Mouse (Mus musculus): ENCODE results near the gene Tob2. TPM values are rescaled to one million over a fixed set of nuclear protein-coding genes. Genes with fewer than 3 reads are reported as not detected.

Gene Tob2
- polyA plus RNA-seq, 1 experiment from 2014 or later, result 20.9 TPM

DNA sequence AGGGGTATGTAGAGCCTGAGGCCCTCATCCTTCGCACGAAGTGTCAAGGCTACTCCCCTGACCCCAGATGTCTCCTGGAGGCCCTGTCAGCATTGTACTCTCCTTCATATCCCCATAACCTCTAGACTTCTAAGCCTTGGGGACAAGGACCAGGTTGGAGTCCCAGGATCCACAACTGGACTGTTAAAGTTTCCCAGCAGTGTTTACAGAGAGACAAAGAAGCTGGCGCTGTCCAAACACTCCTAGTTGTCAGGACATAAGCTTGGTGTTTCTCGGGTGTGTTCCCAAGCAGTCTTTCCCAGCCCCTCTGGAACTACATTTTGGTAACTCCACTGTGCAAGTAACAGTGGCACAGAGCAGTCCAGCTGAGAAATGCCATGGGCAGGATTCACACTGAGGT, 25.1 kb downstream of the Tob2 start:
- Histone ChIP-seq H3K4me1 (peaks cover 19% of the 10 kb centered on the region), H3K27ac (replicated peaks) (no peak overlapping the region), H3K9ac (replicated peaks) (no peak overlapping the region), H3K9me3 (no peaks in the 10 kb centered on the region), H3K36me3 (no peaks in the 10 kb centered on the region), H3K4me2 (replicated peaks) (no peak overlapping the region), H3K4me3 (no peak overlapping the region), H3K27me3 (peaks cover 29% of the 10 kb centered on the region)
- 80% methylated on average over 4 of the region's 4 CpGs for WGBS
- no peak for ATAC-seq (ENCODE audit: low FRiP score, low read depth)

DNA sequence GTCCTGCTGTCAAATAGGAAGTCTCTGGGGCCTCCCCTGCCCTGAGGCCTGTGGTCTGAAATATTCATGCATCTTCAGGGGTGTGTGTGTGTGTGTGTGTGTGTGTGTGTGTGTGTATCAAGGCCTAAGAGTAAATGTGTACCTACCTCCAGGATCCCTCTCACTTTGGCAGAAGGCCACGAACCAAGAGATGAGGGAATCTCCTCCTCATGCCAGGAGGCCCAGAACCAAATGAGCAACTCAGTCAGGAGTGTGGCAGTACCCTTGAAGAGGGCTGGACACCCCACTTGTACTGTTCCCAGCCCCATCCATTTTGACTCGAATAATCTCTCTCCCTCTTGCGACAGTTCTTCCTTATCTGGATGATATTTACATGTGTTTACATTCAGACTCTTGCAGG, 26.4 kb downstream of the Tob2 start:
- Histone ChIP-seq H3K4me2 (replicated peaks) (no peak overlapping the region), H3K9ac (replicated peaks) (no peak overlapping the region), H3K27me3 (peaks cover 23% of the 10 kb centered on the region), H3K9me3 (no peaks in the 10 kb centered on the region), H3K27ac (replicated peaks) (no peak overlapping the region), H3K36me3 (peaks cover 5% of the 10 kb centered on the region), H3K4me1 (peaks cover 19% of the 10 kb centered on the region), H3K4me3 (no peak overlapping the region)
- no peak for ATAC-seq (ENCODE audit: low FRiP score, low read depth)
- 83% methylated on average over 3 of the region's 3 CpGs for WGBS

DNA sequence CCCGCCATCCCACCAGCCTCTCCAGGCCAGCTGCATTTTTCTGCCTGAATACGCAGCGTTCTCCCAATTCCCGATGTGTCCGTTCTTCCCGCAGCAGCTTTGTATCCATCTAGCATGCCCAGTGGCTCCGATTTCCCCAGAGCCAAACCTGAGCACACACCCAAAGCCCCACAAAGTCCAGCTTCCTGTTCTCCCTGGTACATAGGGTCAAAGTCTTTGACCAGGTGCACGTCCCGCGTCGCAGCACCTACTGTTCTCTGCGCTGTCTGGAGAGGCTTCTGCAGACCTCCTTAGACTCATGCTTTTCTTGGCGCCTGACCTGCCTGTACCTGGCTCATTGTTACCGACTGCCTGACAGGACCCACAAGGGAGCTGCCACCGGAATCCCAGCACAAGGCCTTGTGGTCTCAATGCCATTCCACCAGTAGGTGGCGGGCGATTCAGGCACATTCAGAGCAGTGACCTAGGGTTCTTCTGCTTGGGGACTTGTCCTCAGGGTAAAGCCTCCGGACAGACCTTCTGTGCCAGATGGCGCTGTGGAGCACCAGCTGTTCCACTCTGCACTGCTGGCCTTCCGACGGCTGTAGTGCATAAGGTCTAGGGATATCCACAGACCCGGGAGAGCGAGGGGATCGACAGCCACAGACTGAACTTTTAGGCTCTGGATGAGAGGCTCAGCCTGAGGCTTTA, 27.3 kb downstream of the Tob2 start:
- H3K4me2 ChIP-seq (replicated peaks), result peak overlapping the region; percentile 15; the same call in 1 of the 2 replicates
- H3K36me3 ChIP-seq, result peaks cover 8% of the 10 kb centered on the region
- H3K9ac ChIP-seq (replicated peaks), result 0 out of 2 replicates have a peak overlapping the region, but pooled peaks have one; percentile 16
- peaks cover 15% of the 10 kb centered on the region for H3K27me3 ChIP-seq
- peak; percentile 89 for ATAC-seq (ENCODE audit: low FRiP score, low read depth)
- peaks cover 15% of the 10 kb centered on the region for H3K4me1 ChIP-seq
- H3K4me3 ChIP-seq, result peak overlapping the region; percentile 9; the same call in 1 of the 2 replicates
- 15% methylated on average over 24 of the region's 24 CpGs for WGBS
- peak overlapping the region; percentile 22; the same call in 1 of the 2 replicates for H3K27ac ChIP-seq (replicated peaks)
- H3K9me3 ChIP-seq, result no peaks in the 10 kb centered on the region

DNA sequence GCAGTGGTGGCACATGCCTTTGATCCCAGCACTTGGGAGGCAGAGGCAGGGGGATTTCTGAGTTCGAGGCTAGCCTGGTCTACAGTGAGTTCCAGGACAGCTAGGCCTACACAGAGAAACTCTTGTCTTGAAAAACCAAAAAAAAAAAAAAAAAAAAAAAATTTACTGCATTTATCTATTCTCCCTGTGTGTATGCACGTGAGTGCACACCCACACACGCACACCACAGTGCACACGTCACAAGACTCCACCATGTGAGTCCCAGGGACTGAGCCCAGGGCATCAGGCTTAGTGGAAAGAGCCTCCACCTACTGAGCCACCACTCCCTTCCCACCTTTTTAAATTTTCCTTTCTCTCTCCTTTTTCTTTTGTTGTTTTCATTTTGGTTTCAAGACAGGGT, 28.1 kb downstream of the Tob2 start:
- peaks cover 8% of the 10 kb centered on the region for H3K4me1 ChIP-seq
- H3K9ac ChIP-seq (replicated peaks), result no peak overlapping the region
- peaks cover 7% of the 10 kb centered on the region for H3K27me3 ChIP-seq
- H3K9me3 ChIP-seq, result no peaks in the 10 kb centered on the region
- H3K4me3 ChIP-seq, result no peak overlapping the region
- H3K36me3 ChIP-seq, result peaks cover 15% of the 10 kb centered on the region
- no peak overlapping the region for H3K27ac ChIP-seq (replicated peaks)
- ATAC-seq (ENCODE audit: low FRiP score, low read depth), result no peak
- 89% methylated on average over 4 of the region's 4 CpGs for WGBS
- H3K4me2 ChIP-seq (replicated peaks), result no peak overlapping the region

DNA sequence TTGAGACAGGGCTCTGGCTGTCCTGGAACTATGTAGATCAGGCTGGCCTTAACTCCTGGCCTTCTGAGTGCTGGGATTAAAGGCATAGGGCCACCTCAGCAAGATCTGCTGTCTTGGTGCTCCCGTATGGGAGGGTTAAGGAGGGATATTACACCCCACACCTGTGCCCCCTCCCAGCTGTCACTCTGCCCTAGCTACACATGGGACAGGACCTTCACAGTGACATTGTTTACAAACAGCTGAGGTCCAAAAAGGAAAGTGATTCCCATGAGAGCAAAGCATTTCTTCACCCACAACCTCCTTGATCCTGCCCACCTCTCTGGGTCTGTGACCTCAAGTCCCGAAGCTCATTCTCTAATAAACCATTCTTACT, 29.4 kb downstream of the Tob2 start:
- no peak for ATAC-seq (ENCODE audit: low FRiP score, low read depth)
- 67% methylated on average over 2 of the region's 2 CpGs for WGBS
- Histone ChIP-seq H3K27me3 (no peaks in the 10 kb centered on the region), H3K27ac (replicated peaks) (no peak overlapping the region), H3K4me1 (peaks cover 8% of the 10 kb centered on the region), H3K9me3 (no peaks in the 10 kb centered on the region), H3K4me3 (no peak overlapping the region), H3K36me3 (peaks cover 28% of the 10 kb centered on the region), H3K4me2 (replicated peaks) (no peak overlapping the region), H3K9ac (replicated peaks) (no peak overlapping the region)

DNA sequence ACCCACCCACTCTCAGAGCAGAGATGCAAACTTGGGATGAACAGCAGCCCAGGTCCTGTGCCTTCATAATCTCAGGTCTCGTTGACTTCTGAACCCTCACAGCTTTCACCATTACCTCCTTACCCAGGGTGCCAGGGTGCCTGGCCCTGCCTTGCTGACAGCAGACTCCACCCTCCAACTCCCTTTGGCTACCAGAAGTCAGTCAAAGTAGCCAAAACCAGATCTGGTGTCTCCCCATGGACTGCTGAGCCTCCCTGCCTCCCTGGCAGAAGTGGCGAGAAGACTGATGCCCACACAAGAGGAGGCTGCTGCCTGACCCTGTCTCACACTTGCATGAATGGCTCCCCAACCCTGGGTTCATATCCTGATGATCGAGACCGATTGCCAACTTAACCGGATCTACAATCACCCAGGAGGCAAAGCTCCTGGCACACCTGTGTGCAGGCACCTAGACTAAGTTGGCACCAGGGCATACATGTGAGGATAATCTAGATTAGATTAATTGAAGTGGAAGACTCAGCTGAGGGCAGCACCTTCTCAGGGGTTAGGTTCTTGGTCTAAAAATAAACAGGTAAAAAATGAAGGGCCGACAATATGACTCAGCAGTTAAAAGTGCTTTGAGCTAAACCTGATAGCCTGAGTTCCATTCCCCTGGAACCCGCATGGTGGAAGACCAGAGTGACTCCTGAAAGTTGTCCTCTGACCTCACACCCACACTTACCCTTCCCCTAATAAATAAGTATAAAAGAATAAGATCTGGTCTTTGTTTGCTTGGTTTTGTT, 30.0 kb downstream of the Tob2 start:
- ATAC-seq (ENCODE audit: low FRiP score, low read depth), result no peak
- Histone ChIP-seq H3K4me2 (replicated peaks) (no peak overlapping the region), H3K4me3 (no peak overlapping the region)

DNA sequence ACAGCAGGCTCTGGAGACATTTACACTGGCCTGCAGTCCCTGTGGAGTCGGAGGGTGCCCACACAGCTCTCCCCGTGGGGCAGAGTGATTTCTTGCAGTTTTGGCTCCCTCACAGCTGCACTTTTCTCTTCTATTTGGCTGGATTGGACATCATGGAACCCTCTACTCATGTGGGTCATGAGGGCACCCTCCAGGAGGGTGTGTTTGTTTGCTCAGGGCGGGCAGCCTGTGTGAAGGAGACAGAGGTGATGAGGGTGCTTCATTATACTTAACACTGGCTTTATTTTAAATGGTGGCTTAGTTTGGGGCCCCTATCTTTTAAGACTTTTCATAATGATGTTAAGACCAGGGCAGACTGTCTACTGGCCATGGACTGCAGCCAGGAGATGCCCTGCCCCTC, 33.8 kb downstream of the Tob2 start:
- Histone ChIP-seq H3K4me1 (no peaks in the 10 kb centered on the region), H3K36me3 (peaks cover 69% of the 10 kb centered on the region), H3K4me3 (no peak overlapping the region), H3K9ac (replicated peaks) (no peak overlapping the region), H3K4me2 (replicated peaks) (no peak overlapping the region), H3K27me3 (no peaks in the 10 kb centered on the region), H3K27ac (replicated peaks) (no peak overlapping the region), H3K9me3 (no peaks in the 10 kb centered on the region)
- WGBS, result 86% methylated on average over 3 of the region's 3 CpGs
- ATAC-seq (ENCODE audit: low FRiP score, low read depth), result no peak

More for the DNA sequence above, 30.0 kb downstream of the Tob2 start:
- 89% methylated on average over 7 of the region's 7 CpGs for WGBS
- Histone ChIP-seq H3K9me3 (no peaks in the 10 kb centered on the region), H3K27me3 (no peaks in the 10 kb centered on the region), H3K36me3 (peaks cover 34% of the 10 kb centered on the region), H3K4me1 (peaks cover 8% of the 10 kb centered on the region), H3K9ac (replicated peaks) (no peak overlapping the region), H3K27ac (replicated peaks) (no peak overlapping the region)

DNA sequence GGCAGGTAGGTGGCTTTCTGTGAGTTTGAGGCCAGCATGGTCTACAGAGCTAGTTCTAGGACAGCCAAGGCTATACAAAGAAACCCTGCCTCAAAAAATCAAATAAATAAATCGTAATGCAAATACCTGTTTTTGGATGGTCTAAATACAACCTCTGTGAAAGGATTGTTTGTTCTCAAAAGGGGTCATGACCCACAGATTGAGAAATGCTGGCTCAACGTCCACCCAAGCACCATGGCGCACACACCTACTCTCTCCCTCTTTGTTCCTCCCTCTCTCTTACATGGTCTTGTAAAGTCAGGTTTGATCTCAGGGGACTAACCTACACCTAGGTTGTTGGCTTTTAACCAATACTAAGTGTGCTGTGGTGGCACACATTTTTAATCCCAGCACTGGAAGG, 36.0 kb downstream of the Tob2 start:
- no peak overlapping the region for H3K4me2 ChIP-seq (replicated peaks)
- whole genome bisulfite sequencing, result 89% methylated on average over 3 of the region's 3 CpGs
- ATAC-seq (ENCODE audit: low FRiP score, low read depth), result no peak
- peaks cover 89% of the 10 kb centered on the region for H3K36me3 ChIP-seq
- no peak overlapping the region for H3K27ac ChIP-seq (replicated peaks)
- no peaks in the 10 kb centered on the region for H3K27me3 ChIP-seq
- H3K9me3 ChIP-seq, result no peaks in the 10 kb centered on the region
- H3K9ac ChIP-seq (replicated peaks), result no peak overlapping the region
- no peaks in the 10 kb centered on the region for H3K4me1 ChIP-seq
- H3K4me3 ChIP-seq, result no peak overlapping the region

DNA sequence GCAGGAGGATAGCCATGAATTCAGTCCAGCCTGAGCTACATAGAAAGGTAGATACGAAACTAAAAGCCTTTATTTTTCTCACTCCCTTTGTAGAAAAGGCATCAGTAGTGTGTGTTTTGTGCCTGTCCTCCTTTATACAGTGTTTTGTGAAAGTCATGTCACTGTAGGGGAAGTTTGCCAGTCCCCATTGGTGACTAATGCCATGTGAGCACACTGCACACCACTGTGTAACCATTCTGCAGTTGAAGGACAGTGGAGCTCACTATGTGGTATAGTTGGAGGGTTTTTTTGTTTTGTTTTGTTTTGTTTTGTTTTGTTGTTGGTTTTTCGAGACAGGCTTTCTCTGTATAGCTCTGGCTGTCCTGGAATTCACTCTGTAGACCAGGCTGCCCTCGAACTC, 40.2 kb downstream of the Tob2 start:
- Histone ChIP-seq H3K36me3 (peaks cover 81% of the 10 kb centered on the region), H3K4me3 (no peak overlapping the region)
- no peak for ATAC-seq (ENCODE audit: low FRiP score, low read depth)

DNA sequence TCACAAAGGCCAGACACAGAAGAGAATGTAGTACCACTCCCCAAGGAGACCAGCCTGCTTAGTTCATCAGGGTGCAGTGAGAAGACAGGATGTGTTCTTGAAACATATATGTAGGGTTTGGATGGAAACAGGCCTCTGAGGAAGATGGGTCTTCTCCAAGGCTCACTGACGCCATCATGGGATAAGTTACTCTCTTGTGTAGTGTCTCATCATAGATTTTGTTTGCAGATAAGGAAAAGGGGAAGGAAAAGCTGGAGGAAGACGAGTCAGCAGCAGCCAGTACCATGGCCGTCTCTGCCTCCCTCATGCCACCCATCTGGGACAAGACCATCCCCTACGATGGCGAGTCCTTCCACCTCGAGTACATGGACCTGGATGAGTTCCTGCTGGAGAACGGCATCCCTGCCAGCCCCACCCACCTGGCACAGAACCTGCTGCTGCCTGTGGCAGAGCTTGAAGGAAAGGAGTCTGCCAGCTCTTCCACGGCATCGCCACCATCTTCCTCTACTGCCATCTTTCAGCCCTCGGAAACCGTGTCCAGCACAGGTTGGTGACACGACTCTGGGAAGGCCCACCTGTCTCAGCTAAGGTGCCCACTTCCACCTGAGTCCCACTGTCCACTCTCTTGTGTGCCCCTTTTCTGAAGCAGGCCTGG, 43.8 kb downstream of the Tob2 start:
- peaks cover 48% of the 10 kb centered on the region for H3K36me3 ChIP-seq
- H3K27me3 ChIP-seq, result no peaks in the 10 kb centered on the region
- 94% methylated on average over 12 of the region's 12 CpGs for WGBS
- no peak overlapping the region for H3K4me2 ChIP-seq (replicated peaks)
- H3K9ac ChIP-seq (replicated peaks), result no peak overlapping the region
- H3K9me3 ChIP-seq, result no peaks in the 10 kb centered on the region
- ATAC-seq (ENCODE audit: low FRiP score, low read depth), result no peak
- H3K4me1 ChIP-seq, result peaks cover 35% of the 10 kb centered on the region
- H3K4me3 ChIP-seq, result no peak overlapping the region
- no peak overlapping the region for H3K27ac ChIP-seq (replicated peaks)

More for the DNA sequence above, 40.2 kb downstream of the Tob2 start:
- no peaks in the 10 kb centered on the region for H3K9me3 ChIP-seq
- no peak overlapping the region for H3K4me2 ChIP-seq (replicated peaks)
- H3K4me1 ChIP-seq, result peaks cover 12% of the 10 kb centered on the region
- 84% methylated on average over 3 of the region's 3 CpGs for WGBS
- no peak overlapping the region for H3K27ac ChIP-seq (replicated peaks)
- no peak overlapping the region for H3K9ac ChIP-seq (replicated peaks)
- no peaks in the 10 kb centered on the region for H3K27me3 ChIP-seq

DNA sequence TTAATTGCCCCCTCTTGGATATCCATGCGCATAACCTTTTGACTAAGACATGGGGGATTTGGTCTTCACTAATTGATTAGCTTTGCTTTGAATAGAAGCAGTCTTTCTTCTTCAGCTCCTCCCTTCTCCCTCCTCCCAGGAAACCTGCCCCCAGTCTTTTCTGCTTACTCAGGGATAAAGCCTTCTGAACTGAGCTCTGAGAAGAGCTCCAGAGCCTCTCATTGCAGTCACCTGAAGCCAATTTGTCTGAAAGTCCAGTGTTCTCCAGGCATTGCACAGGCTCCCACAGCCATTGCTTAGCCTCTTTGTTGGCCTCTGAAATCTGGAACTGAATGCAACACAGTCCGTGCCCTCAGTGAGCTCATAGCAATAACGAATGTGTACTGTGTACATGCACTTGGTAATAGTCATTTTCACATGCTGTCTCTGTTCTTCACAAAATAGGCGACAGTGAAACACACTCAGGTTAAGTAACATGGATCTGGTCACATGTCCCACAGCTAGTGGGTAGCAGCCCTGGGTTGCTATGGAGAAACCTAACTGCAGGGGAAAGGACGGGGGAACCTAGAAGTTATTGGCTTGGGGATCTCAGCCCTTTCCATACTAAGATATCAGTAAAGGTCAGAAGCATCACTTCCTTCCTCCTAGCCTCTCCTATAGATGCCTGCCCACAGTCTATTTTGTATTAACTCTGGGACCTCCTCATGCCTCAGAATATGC, 44.5 kb downstream of the Tob2 start:
- Histone ChIP-seq H3K9ac (replicated peaks) (no peak overlapping the region), H3K4me2 (replicated peaks) (no peak overlapping the region), H3K4me3 (no peak overlapping the region), H3K27me3 (no peaks in the 10 kb centered on the region; the same call in 1 of the 2 replicates), H3K4me1 (peaks cover 38% of the 10 kb centered on the region), H3K36me3 (peaks cover 42% of the 10 kb centered on the region), H3K27ac (replicated peaks) (no peak overlapping the region), H3K9me3 (no peaks in the 10 kb centered on the region)
- 61% methylated on average over 5 of the region's 5 CpGs for WGBS
- no peak for ATAC-seq (ENCODE audit: low FRiP score, low read depth)

Data from midbrain, embryonic 12.5 days (tissue).